Mouse (Mus musculus) megakaryocyte, embryonic 14.5 days (primary cell): ENCODE measurements at regions not wholly inside any gene's neighbourhood (a gene's known extent, or its start where the extent isn't known, plus 50 kb on each side); places are given as distances from the start of the nearest gene placed in this dataset.

Source experiments
- FLI1 ChIP-seq: IDR thresholded peaks from 2 replicates; pipeline ENCODE4 v1.6.1; 2012; ENCODE audit warnings: low read length, inconsistent platforms, mixed read lengths
- GATA1 ChIP-seq: IDR thresholded peaks from 3 replicates; pipeline ENCODE4 v1.6.1; 2012; ENCODE audit warnings: mixed read lengths, low read length, inconsistent platforms, borderline replicate concordance

DNA sequence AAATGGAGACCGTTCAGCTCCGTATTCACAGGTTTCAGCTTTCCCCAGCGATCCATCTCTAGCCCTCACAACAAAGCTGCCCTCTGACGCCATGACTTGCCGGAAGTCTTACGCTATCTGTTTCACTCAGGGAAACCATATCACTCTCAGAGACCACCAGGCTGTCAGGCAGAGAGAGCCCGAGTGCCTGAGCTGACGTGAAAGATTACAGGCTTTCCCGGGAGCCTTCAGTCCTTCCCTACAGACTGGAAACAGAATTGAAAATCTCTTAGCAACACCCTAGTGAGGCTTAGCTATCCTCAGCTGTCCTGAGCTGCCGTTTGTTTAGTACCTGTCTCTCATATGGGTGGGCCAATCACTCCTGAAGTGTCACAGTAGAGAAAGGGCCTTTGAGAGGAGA, 54.6 kb upstream of the Rpl36-ps4 start:
- no peak for TF ChIP-seq FLI1
- no peak for TF ChIP-seq GATA1
